Mouse (Mus musculus) heart, adult 11 months (tissue): Measurements from ENCODE around the gene Cisd1.
"Not testable (repeated sequence)": the region's sequence is repeated elsewhere in the genome, so short reads cannot be mapped to it uniquely, and the experiment has no call there.

Source experiments
- DNase-seq: peaks from one replicate; pipeline ENCODE4 v3.0.0; 2022

Gene Cisd1

GRCm38 (mm10) chr10:71344579-71345143 lies at the start of gene Cisd1:
Gene Cisd1 (minus strand): TSS chr10:71344954.
- peak; percentile 100 for DNase-seq

- DNase-seq, result no peak
Observed at GRCm38 (mm10) chr10:71389311-71389710, 44.6 kb upstream of the Cisd1 start.

- DNase-seq, result no peak
Observed at GRCm38 (mm10) chr10:71384159-71385044, 39.6 kb upstream of the Cisd1 start.

GRCm38 (mm10) chr10:71383552-71383924 lies 38.8 kb upstream of the Cisd1 start:
- not testable (repeated sequence) for DNase-seq

GRCm38 (mm10) chr10:71382858-71383551 lies 38.3 kb upstream of the Cisd1 start:
- no peak for DNase-seq

- DNase-seq, result no peak
Observed at GRCm38 (mm10) chr10:71382109-71382508, 37.4 kb upstream of the Cisd1 start.

- no peak for DNase-seq
Observed at GRCm38 (mm10) chr10:71381471-71382033, 36.8 kb upstream of the Cisd1 start.

GRCm38 (mm10) chr10:71380406-71380805 lies 35.7 kb upstream of the Cisd1 start:
- DNase-seq, result no peak

GRCm38 (mm10) chr10:71376014-71376413 lies 31.3 kb upstream of the Cisd1 start:
- no peak for DNase-seq

- DNase-seq, result no peak
Observed at GRCm38 (mm10) chr10:71373706-71374105, 29.0 kb upstream of the Cisd1 start.

GRCm38 (mm10) chr10:71371881-71372280 lies 27.1 kb upstream of the Cisd1 start:
- DNase-seq, result no peak

- DNase-seq, result no peak
Observed at GRCm38 (mm10) chr10:71369466-71369865, 24.7 kb upstream of the Cisd1 start.

GRCm38 (mm10) chr10:71368128-71368940 lies 23.6 kb upstream of the Cisd1 start:
- DNase-seq, result no peak

GRCm38 (mm10) chr10:71363858-71364257 lies 19.1 kb upstream of the Cisd1 start:
- DNase-seq, result no peak

GRCm38 (mm10) chr10:71363440-71363839 lies 18.7 kb upstream of the Cisd1 start:
- DNase-seq, result no peak

GRCm38 (mm10) chr10:71361836-71362562 lies 17.2 kb upstream of the Cisd1 start:
- peak; percentile 97 for DNase-seq

GRCm38 (mm10) chr10:71361044-71361443 lies 16.3 kb upstream of the Cisd1 start:
- DNase-seq, result no peak

GRCm38 (mm10) chr10:71354947-71355346 lies 10.2 kb upstream of the Cisd1 start:
- DNase-seq, result no peak

- no peak for DNase-seq
Observed at GRCm38 (mm10) chr10:71353850-71354249, 9.1 kb upstream of the Cisd1 start.

GRCm38 (mm10) chr10:71351301-71351700 lies 6.5 kb upstream of the Cisd1 start:
- DNase-seq, result no peak

- no peak for DNase-seq
Observed at GRCm38 (mm10) chr10:71349290-71349689, 4.5 kb upstream of the Cisd1 start.
